Mouse (Mus musculus): ENCODE measurements around the gene Tmigd3. TPM values are rescaled to one million over a fixed set of nuclear protein-coding genes. Genes with fewer than 3 reads are reported as not detected.
"Not testable (repeated sequence)": the region's sequence is repeated elsewhere in the genome, so short reads cannot be mapped to it uniquely, and the experiment has no call there.

Tmigd3 gene
- total and polyA plus RNA-seq, 3 experiments = 0.05 to 5.5 TPM; not detected in 1

- ATAC-seq (ENCODE audit: extremely low read depth, insufficient number of reproducible peaks, low FRiP score, poor library complexity, severe bottlenecking) (no peak), DNase-seq (ENCODE audit: low spot score) (no peak)
- Histone ChIP-seq H3K9me3 (replicated peaks) (no peaks in the 10 kb centered on the region), H3K4me3 (ENCODE audit: low read depth, low read length) (no peak overlapping the region), H3K4me1 (ENCODE audit: insufficient read depth, low read depth, low read length) (peaks cover 76% of the 10 kb centered on the region), H3K36me3 (replicated peaks) (no peaks in the 10 kb centered on the region), H3K27me3 (ENCODE audit: insufficient read depth, low read length) (no peaks in the 10 kb centered on the region)
- TF ChIP-seq GATA1 (IDR thresholded peaks at IDR 0.05; ENCODE audit: borderline replicate concordance, low read length) (no peak), CTCF (IDR thresholded peaks at IDR 0.05; ENCODE audit: low read depth, low read length) (no peak), TAL1 (conservative IDR thresholded peaks at IDR 0.05; ENCODE audit: low read depth, low read length) (no peak), POLR2AphosphoS5 (IDR thresholded peaks at IDR 0.05; ENCODE audit: insufficient replicate concordance, low read depth, low read length) (no peak), GATA2 (IDR thresholded peaks at IDR 0.05; ENCODE audit: borderline replicate concordance, low read depth, low read length) (no peak)
Measured at GRCm38 (mm10) chr3:105910519-105911190, 40.0 kb downstream of the Tmigd3 start.

- peaks cover 75% of the 10 kb centered on the region for H3K4me1 ChIP-seq (ENCODE audit: insufficient read depth, low read depth, low read length)
- H3K9me3 ChIP-seq (replicated peaks) = no peaks in the 10 kb centered on the region
- no peaks in the 10 kb centered on the region for H3K27me3 ChIP-seq (ENCODE audit: insufficient read depth, low read length)
- no peaks in the 10 kb centered on the region for H3K36me3 ChIP-seq (replicated peaks)
- ATAC-seq (ENCODE audit: extremely low read depth, insufficient number of reproducible peaks, low FRiP score, poor library complexity, severe bottlenecking) (no peak), DNase-seq (ENCODE audit: low spot score) (no peak)
- TF ChIP-seq GATA2 (IDR thresholded peaks at IDR 0.05; ENCODE audit: borderline replicate concordance, low read depth, low read length) = no peak
- TF ChIP-seq TAL1 (conservative IDR thresholded peaks at IDR 0.05; ENCODE audit: low read depth, low read length) = no peak
- no peak for TF ChIP-seq POLR2AphosphoS5 (IDR thresholded peaks at IDR 0.05; ENCODE audit: insufficient replicate concordance, low read depth, low read length)
- H3K4me3 ChIP-seq (ENCODE audit: low read depth, low read length) = no peak overlapping the region; the same call in 1 of the 2 replicates
Measured at GRCm38 (mm10) chr3:105912097-105912880, 41.6 kb downstream of the Tmigd3 start.

GRCm38 (mm10) chr3:105913839-105914681 lies 43.4 kb downstream of the Tmigd3 start:
- H3K36me3 ChIP-seq (replicated peaks) = no peaks in the 10 kb centered on the region
- ATAC-seq (ENCODE audit: extremely low read depth, insufficient number of reproducible peaks, low FRiP score, poor library complexity, severe bottlenecking) = peak; percentile 85
- DNase-seq (ENCODE audit: low spot score) = peak; percentile 39

GRCm38 (mm10) chr3:105915281-105915680 lies 44.6 kb downstream of the Tmigd3 start:
- peaks cover 82% of the 10 kb centered on the region for H3K4me1 ChIP-seq (ENCODE audit: insufficient read depth, low read depth, low read length)
- DNase-seq (ENCODE audit: low spot score) = no peak
- no peak for ATAC-seq (ENCODE audit: extremely low read depth, insufficient number of reproducible peaks, low FRiP score, poor library complexity, severe bottlenecking)
- H3K4me3 ChIP-seq (ENCODE audit: low read depth, low read length) = no peak overlapping the region; the same call in 1 of the 2 replicates
- H3K27me3 ChIP-seq (ENCODE audit: insufficient read depth, low read length) = no peaks in the 10 kb centered on the region
- no peaks in the 10 kb centered on the region for H3K9me3 ChIP-seq (replicated peaks)
- no peak for TF ChIP-seq TAL1 (conservative IDR thresholded peaks at IDR 0.05; ENCODE audit: low read depth, low read length)
- no peak for TF ChIP-seq CTCF (IDR thresholded peaks at IDR 0.05; ENCODE audit: low read depth, low read length)
- no peak for TF ChIP-seq POLR2AphosphoS5 (IDR thresholded peaks at IDR 0.05; ENCODE audit: insufficient replicate concordance, low read depth, low read length)
- TF ChIP-seq GATA1 (IDR thresholded peaks at IDR 0.05; ENCODE audit: borderline replicate concordance, low read length) = no peak
- TF ChIP-seq GATA2 (IDR thresholded peaks at IDR 0.05; ENCODE audit: borderline replicate concordance, low read depth, low read length) = no peak
- H3K36me3 ChIP-seq (replicated peaks) = no peaks in the 10 kb centered on the region

More at GRCm38 (mm10) chr3:105913839-105914681, 43.4 kb downstream of the Tmigd3 start:
- H3K9me3 ChIP-seq (replicated peaks) = no peaks in the 10 kb centered on the region
- peaks cover 78% of the 10 kb centered on the region for H3K4me1 ChIP-seq (ENCODE audit: insufficient read depth, low read depth, low read length)
- no peak for TF ChIP-seq POLR2AphosphoS5 (IDR thresholded peaks at IDR 0.05; ENCODE audit: insufficient replicate concordance, low read depth, low read length)
- TF ChIP-seq TAL1 (conservative IDR thresholded peaks at IDR 0.05; ENCODE audit: low read depth, low read length) = peak; percentile 74
- H3K4me3 ChIP-seq (ENCODE audit: low read depth, low read length) = peak overlapping the region; percentile 44; the same call in 1 of the 2 replicates
- no peaks in the 10 kb centered on the region for H3K27me3 ChIP-seq (ENCODE audit: insufficient read depth, low read length)

GRCm38 (mm10) chr3:105916455-105916854 lies 45.8 kb downstream of the Tmigd3 start:
- not testable (repeated sequence) for H3K27me3 ChIP-seq (ENCODE audit: insufficient read depth, low read length); H3K36me3 ChIP-seq (replicated peaks); DNase-seq (ENCODE audit: low spot score); H3K9me3 ChIP-seq (replicated peaks); ATAC-seq (ENCODE audit: extremely low read depth, insufficient number of reproducible peaks, low FRiP score, poor library complexity, severe bottlenecking); H3K4me3 ChIP-seq (ENCODE audit: low read depth, low read length)
- peaks cover 81% of the 10 kb centered on the region for H3K4me1 ChIP-seq (ENCODE audit: insufficient read depth, low read depth, low read length)

- no peaks in the 10 kb centered on the region for H3K27me3 ChIP-seq (ENCODE audit: insufficient read depth, low read length)
- peaks cover 74% of the 10 kb centered on the region for H3K4me1 ChIP-seq (ENCODE audit: insufficient read depth, low read depth, low read length)
- ATAC-seq (ENCODE audit: extremely low read depth, insufficient number of reproducible peaks, low FRiP score, poor library complexity, severe bottlenecking) (no peak), DNase-seq (ENCODE audit: low spot score) (no peak)
- no peaks in the 10 kb centered on the region for H3K36me3 ChIP-seq (replicated peaks)
- no peak overlapping the region for H3K4me3 ChIP-seq (ENCODE audit: low read depth, low read length)
- H3K9me3 ChIP-seq (replicated peaks) = no peaks in the 10 kb centered on the region
- TF ChIP-seq GATA2 (IDR thresholded peaks at IDR 0.05; ENCODE audit: borderline replicate concordance, low read depth, low read length) = no peak
- TF ChIP-seq CTCF (IDR thresholded peaks at IDR 0.05; ENCODE audit: low read depth, low read length) = no peak
- TF ChIP-seq POLR2AphosphoS5 (IDR thresholded peaks at IDR 0.05; ENCODE audit: insufficient replicate concordance, low read depth, low read length) = no peak
- no peak for TF ChIP-seq GATA1 (IDR thresholded peaks at IDR 0.05; ENCODE audit: borderline replicate concordance, low read length)
- TF ChIP-seq TAL1 (conservative IDR thresholded peaks at IDR 0.05; ENCODE audit: low read depth, low read length) = no peak
Measured at GRCm38 (mm10) chr3:105917656-105918354, 47.1 kb downstream of the Tmigd3 start.

All from G1E (cell line).